Mouse (Mus musculus): ENCODE data around the gene Mef2a. TPM values are rescaled to one million over a fixed set of nuclear protein-coding genes. Genes with fewer than 3 reads are reported as not detected.

The Mef2a gene
- 67.9 TPM for total RNA-seq (2023)

GRCm38 (mm10) chr7:67372729-67373583, at the start of gene Mef2a:
TSS of gene Mef2a (minus strand) at chr7:67372858.

GRCm38 (mm10) chr7:67222220-67222862, 150.3 kb downstream of the Mef2a start, which contains the start of gene Lysmd4:
TSS of gene Lysmd4 (plus strand) at chr7:67222544.

Other genes starting within 250 kb of the Mef2a start
- 7.6 TPM for gene Lysmd4, start 150.3 kb downstream of the Mef2a start, total RNA-seq (2023)